Mouse (Mus musculus): Measurements from ENCODE around the gene Enthd1.

Enthd1 gene

DNA sequence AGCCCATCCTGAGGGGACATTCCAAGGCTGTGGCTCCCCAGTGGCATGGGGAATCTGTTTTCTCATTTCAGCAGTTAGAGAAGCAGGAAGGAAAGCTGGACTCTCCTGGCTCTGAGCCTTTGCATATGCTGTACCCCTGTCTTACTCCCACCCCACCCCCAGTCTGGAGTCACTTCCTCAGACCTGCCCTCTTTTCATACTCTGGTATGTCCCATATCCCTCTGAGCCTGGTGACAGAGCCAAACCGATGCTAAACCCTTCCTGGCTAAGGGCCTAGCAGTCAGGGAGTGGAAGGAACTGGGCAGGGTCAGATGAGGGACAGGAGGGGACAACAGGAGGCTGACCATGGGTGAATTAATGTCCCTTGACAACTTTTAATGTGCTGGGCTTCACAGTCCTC lies 157.1 kb downstream of the Enthd1 start:
- no peak for DNase-seq (ENCODE audit: low read depth, low spot score)

Measured in retina, postnatal 7 days (tissue).